Mouse (Mus musculus): Measurements from ENCODE around the gene Pdrg1. TPM values are rescaled to one million over a fixed set of nuclear protein-coding genes. Genes with fewer than 3 reads are reported as not detected.

The Pdrg1 gene
- polyA plus RNA-seq, 1 experiment, result 61.2 TPM

DNA sequence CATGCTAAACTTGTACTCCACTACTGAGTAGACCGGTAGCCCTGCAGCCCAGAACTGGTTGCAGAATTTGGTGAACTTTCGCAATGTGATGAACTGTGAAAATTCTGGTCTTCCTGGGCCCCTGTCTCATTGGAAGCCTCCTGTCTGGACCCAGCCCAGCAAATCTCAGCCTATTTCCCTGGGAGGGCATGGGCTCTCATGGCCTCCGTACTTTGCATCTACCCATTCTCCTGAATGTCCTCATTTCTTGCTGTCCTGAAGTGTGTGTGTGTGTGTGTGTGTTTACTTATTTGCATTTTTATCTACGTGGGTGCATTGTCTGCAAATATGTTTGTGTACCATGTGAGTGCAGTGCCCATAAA, 34.8 kb upstream of the Pdrg1 start:
- TF ChIP-seq CTCF (IDR thresholded peaks at IDR 0.05; ENCODE audit: control insufficient read depth, insufficient read depth, insufficient read length), result no peak
- H3K27me3 ChIP-seq (ENCODE audit: control insufficient read depth, insufficient read depth, insufficient read length), result peaks cover 81% of the 10 kb centered on the region
- no peaks in the 10 kb centered on the region for H3K79me2 ChIP-seq (ENCODE audit: control insufficient read depth, insufficient read depth)
- H3K4me3 ChIP-seq (ENCODE audit: insufficient read depth, poor library complexity, severe bottlenecking), result no peak overlapping the region
- H3K36me3 ChIP-seq (ENCODE audit: control insufficient read depth, insufficient read depth), result no peaks in the 10 kb centered on the region
- H3K79me3 ChIP-seq (ENCODE audit: low read depth), result no peaks in the 10 kb centered on the region
- H3ac ChIP-seq (ENCODE audit: control insufficient read depth, insufficient read length, low read depth), result no peak overlapping the region

DNA sequence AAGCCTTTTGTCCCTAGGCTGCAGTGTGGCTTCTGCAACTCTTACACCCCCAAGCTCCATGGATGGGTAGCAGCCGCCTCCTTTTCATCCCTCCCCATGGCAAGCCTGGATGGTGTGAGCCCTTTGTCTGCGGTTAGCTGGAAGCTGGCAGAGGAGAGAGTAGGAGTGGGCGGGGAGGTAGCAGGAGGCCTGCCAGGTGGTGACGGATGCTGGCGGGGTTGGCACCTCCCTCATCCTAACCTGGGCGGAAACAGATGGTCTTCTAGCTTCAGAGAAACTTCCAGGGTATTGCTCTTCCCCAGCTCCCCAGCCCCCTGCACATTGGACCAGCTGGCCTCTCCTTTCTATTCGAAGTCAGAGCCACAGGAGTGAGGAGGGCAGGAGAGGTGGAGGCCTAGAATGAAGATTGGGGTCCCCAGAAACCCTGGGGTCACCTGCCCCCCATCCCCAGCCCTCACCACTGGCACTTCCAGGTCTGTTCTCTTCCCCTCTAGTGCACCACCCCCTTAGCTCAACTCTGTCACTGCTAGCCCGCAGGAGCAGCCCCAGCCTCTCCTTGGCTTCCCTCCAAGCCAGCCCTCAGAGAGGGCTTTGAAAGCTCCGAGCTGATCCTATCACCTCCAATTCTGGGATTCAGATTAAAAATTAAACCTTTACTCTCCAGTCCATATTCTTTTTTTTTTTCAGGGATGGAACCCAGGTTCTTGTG, 34.2 kb upstream of the Pdrg1 start:
- Histone ChIP-seq H3ac (ENCODE audit: control insufficient read depth, insufficient read length, low read depth) (no peak overlapping the region), H3K79me2 (ENCODE audit: control insufficient read depth, insufficient read depth) (no peaks in the 10 kb centered on the region), H3K36me3 (ENCODE audit: control insufficient read depth, insufficient read depth) (no peaks in the 10 kb centered on the region), H3K27me3 (ENCODE audit: control insufficient read depth, insufficient read depth, insufficient read length) (peaks cover 76% of the 10 kb centered on the region), H3K79me3 (ENCODE audit: low read depth) (no peaks in the 10 kb centered on the region), H3K4me3 (ENCODE audit: insufficient read depth, poor library complexity, severe bottlenecking) (no peak overlapping the region)
- TF ChIP-seq FOSL1 (IDR thresholded peaks at IDR 0.05; ENCODE audit: insufficient read depth, low read length, poor library complexity, severe bottlenecking), result no peak
- TF ChIP-seq MAX (IDR thresholded peaks at IDR 0.05), result no peak
- no peak for TF ChIP-seq CTCF (IDR thresholded peaks at IDR 0.05; ENCODE audit: control insufficient read depth, insufficient read depth, insufficient read length)
- no peak for TF ChIP-seq MYOG (IDR thresholded peaks at IDR 0.05; ENCODE audit: control insufficient read depth, extremely low read depth, insufficient read length)
- no peak for TF ChIP-seq MYOD1 (IDR thresholded peaks at IDR 0.05; ENCODE audit: control insufficient read depth, insufficient read length, low read depth)
- TF ChIP-seq CEBPB (IDR thresholded peaks at IDR 0.05; ENCODE audit: low read depth), result no peak
- TF ChIP-seq USF1 (IDR thresholded peaks at IDR 0.05; ENCODE audit: low read depth), result no peak

DNA sequence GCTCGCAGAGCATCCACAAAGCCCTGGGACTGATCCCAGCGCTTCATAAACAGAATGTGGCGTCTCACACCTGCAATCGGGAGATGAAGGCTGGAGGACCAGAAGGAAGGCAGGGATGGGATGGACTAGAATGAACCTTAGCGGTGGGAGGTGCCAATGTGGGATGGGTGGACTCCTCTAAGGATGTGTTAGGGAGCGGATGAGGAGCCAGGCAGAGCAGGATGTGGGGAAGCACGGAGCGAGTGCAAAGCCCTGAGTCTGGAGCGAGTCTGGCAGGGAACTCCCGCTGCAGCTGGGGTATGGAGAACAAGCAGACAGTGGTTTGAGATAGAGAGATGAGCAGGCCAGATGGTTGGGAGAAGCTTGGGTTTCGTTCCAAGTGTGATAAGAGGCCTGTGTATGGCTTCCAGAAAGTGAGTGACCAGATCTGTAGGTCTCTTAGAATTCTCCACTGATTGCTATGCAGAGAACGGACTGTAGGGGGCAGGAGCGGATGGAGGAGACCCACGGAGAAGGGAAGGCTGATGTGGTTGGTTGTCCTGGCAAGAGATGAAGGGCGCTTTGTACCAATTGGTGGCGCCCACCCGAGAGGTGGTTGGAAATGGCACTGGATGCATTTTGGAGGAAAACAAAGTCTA, 32.7 kb upstream of the Pdrg1 start:
- Histone ChIP-seq H3K79me3 (ENCODE audit: low read depth) (no peaks in the 10 kb centered on the region), H3K4me3 (ENCODE audit: insufficient read depth, poor library complexity, severe bottlenecking) (no peak overlapping the region), H3K79me2 (ENCODE audit: control insufficient read depth, insufficient read depth) (no peaks in the 10 kb centered on the region), H3K36me3 (ENCODE audit: control insufficient read depth, insufficient read depth) (no peaks in the 10 kb centered on the region), H3K27me3 (ENCODE audit: control insufficient read depth, insufficient read depth, insufficient read length) (peaks cover 61% of the 10 kb centered on the region), H3ac (ENCODE audit: control insufficient read depth, insufficient read length, low read depth) (no peak overlapping the region)
- no peak for TF ChIP-seq USF1 (IDR thresholded peaks at IDR 0.05; ENCODE audit: low read depth)
- peak; percentile 3 for TF ChIP-seq CTCF (IDR thresholded peaks at IDR 0.05; ENCODE audit: control insufficient read depth, insufficient read depth, insufficient read length)
- TF ChIP-seq CEBPB (IDR thresholded peaks at IDR 0.05; ENCODE audit: low read depth), result no peak
- no peak for TF ChIP-seq FOSL1 (IDR thresholded peaks at IDR 0.05; ENCODE audit: insufficient read depth, low read length, poor library complexity, severe bottlenecking)
- TF ChIP-seq MYOG (IDR thresholded peaks at IDR 0.05; ENCODE audit: control insufficient read depth, extremely low read depth, insufficient read length), result no peak
- no peak for TF ChIP-seq MYOD1 (IDR thresholded peaks at IDR 0.05; ENCODE audit: control insufficient read depth, insufficient read length, low read depth)

DNA sequence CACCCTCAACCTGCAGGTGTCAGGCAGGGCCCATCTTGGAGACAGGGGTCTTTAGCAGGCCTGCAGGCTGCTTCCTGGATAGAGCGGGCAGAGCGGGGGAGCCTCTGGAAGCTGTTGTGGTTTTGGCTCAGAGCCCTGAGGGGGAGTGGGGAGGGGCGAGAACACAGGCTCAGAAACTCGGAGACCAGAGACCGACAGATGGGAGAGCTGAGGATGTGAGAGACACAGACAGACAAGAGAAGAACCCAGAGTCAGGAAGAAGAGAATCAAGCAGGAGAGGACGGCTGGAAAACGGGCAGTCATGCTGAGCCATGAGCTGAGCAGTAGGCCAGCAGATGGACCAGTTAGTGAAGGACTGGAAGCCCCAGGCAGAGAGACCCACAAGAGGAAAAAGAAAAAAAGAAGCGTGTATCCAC, 30.7 kb upstream of the Pdrg1 start:
- TF ChIP-seq CEBPB (IDR thresholded peaks at IDR 0.05; ENCODE audit: low read depth) (no peak), CTCF (IDR thresholded peaks at IDR 0.05; ENCODE audit: control insufficient read depth, insufficient read depth, insufficient read length) (no peak), MAX (IDR thresholded peaks at IDR 0.05) (no peak), MYOD1 (IDR thresholded peaks at IDR 0.05; ENCODE audit: control insufficient read depth, insufficient read length, low read depth) (no peak), FOSL1 (IDR thresholded peaks at IDR 0.05; ENCODE audit: insufficient read depth, low read length, poor library complexity, severe bottlenecking) (no peak), USF1 (IDR thresholded peaks at IDR 0.05; ENCODE audit: low read depth) (no peak), MYOG (IDR thresholded peaks at IDR 0.05; ENCODE audit: control insufficient read depth, extremely low read depth, insufficient read length) (no peak)
- H3ac ChIP-seq (ENCODE audit: control insufficient read depth, insufficient read length, low read depth), result no peak overlapping the region
- no peaks in the 10 kb centered on the region for H3K79me2 ChIP-seq (ENCODE audit: control insufficient read depth, insufficient read depth)
- no peaks in the 10 kb centered on the region for H3K36me3 ChIP-seq (ENCODE audit: control insufficient read depth, insufficient read depth)
- H3K4me3 ChIP-seq (ENCODE audit: insufficient read depth, poor library complexity, severe bottlenecking), result no peak overlapping the region
- peaks cover 55% of the 10 kb centered on the region for H3K27me3 ChIP-seq (ENCODE audit: control insufficient read depth, insufficient read depth, insufficient read length)
- no peaks in the 10 kb centered on the region for H3K79me3 ChIP-seq (ENCODE audit: low read depth)

DNA sequence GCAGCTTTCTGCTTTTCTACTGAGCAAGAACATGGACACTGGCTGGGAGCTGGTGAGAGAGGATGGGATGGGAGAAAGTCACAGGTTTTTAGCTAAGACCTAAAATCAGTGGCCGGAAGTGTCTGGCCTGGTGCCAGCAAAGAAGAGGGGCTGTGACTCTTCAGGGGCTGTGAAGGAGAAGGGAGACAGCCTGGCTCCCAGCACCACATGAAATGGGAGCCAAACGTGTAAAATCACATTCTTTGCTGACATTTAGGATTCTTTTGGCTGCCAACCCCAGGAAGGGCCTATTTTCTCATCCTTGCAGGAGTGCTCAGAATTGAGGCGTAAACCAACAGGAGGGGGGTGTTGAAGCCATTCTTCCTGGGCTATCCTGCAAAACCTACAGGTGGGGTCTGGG, 28.7 kb upstream of the Pdrg1 start:
- H3ac ChIP-seq (ENCODE audit: control insufficient read depth, insufficient read length, low read depth), result no peak overlapping the region
- H3K4me3 ChIP-seq (ENCODE audit: insufficient read depth, poor library complexity, severe bottlenecking), result no peak overlapping the region
- TF ChIP-seq CEBPB (IDR thresholded peaks at IDR 0.05; ENCODE audit: low read depth) (no peak), MAX (IDR thresholded peaks at IDR 0.05) (no peak), FOSL1 (IDR thresholded peaks at IDR 0.05; ENCODE audit: insufficient read depth, low read length, poor library complexity, severe bottlenecking) (no peak), MYOD1 (IDR thresholded peaks at IDR 0.05; ENCODE audit: control insufficient read depth, insufficient read length, low read depth) (no peak), USF1 (IDR thresholded peaks at IDR 0.05; ENCODE audit: low read depth) (no peak), CTCF (IDR thresholded peaks at IDR 0.05; ENCODE audit: control insufficient read depth, insufficient read depth, insufficient read length) (no peak), MYOG (IDR thresholded peaks at IDR 0.05; ENCODE audit: control insufficient read depth, extremely low read depth, insufficient read length) (no peak)
- H3K27me3 ChIP-seq (ENCODE audit: control insufficient read depth, insufficient read depth, insufficient read length), result peaks cover 43% of the 10 kb centered on the region
- no peaks in the 10 kb centered on the region for H3K36me3 ChIP-seq (ENCODE audit: control insufficient read depth, insufficient read depth)
- H3K79me3 ChIP-seq (ENCODE audit: low read depth), result no peaks in the 10 kb centered on the region
- H3K79me2 ChIP-seq (ENCODE audit: control insufficient read depth, insufficient read depth), result no peaks in the 10 kb centered on the region

Measured in C2C12 (cell line).